8 mouse cellular contexts compared by ENCODE assay signal in genomic region chr8:9975898-9976611, GRCm38 (mm10). TPM values are rescaled to one million over a fixed set of nuclear protein-coding genes. Genes with fewer than 3 reads are reported as not detected.
A peak's percentile ranks its signal among the peaks of the same experiment; 100 is the strongest.
DNase-seq lines count a peak whose midpoint lies in the region; ATAC-seq lines count a peak whose summit lies in the region.

No protein-coding gene starts in this region.

- WGBS in hindbrain, embryonic 12.5 days: under 1% methylated on average over 47 of the region's 47 CpGs

- H3K27ac ChIP-seq in hindbrain, embryonic 12.5 days: peak overlapping the region; percentile 72

- peak overlapping the region; percentile 74 for H3K4me3 ChIP-seq in hindbrain, embryonic 12.5 days

- H3K27me3 ChIP-seq in hindbrain, embryonic 12.5 days: no peaks in the 10 kb centered on the region

- H3K4me1 ChIP-seq in hindbrain, embryonic 12.5 days: peaks cover 33% of the 10 kb centered on the region

- peak overlapping the region; percentile 67 for H3K4me2 ChIP-seq in hindbrain, embryonic 12.5 days (replicated peaks)

- peak; percentile 96 for ATAC-seq in hindbrain, embryonic 12.5 days (ENCODE audit: low FRiP score)

- H3K9me3 ChIP-seq in hindbrain, embryonic 12.5 days (replicated peaks): no peaks in the 10 kb centered on the region

- H3K9ac ChIP-seq in hindbrain, embryonic 12.5 days: peak overlapping the region; percentile 73

- DNase-seq in NIH3T3 (ENCODE audit: low read depth): peak; percentile 99
- DNase-seq in cerebellum, postnatal 10 days: peak; percentile 97 to 99
- peak; percentile 98 for DNase-seq in frontal cortex, postnatal 10 days (ENCODE audit: low spot score in 2 of 2)
- DNase-seq in layer of hippocampus, postnatal 14 days (ENCODE audit: low spot score in 2 of 2): peak; percentile 98 to 99
- DNase-seq in lung, postnatal 14 days: peak; percentile 98
- peak; percentile 96 for DNase-seq in retina, adult 2 months (ENCODE audit: low read depth, low spot score)
- DNase-seq in thymus, postnatal 36 days: peak; percentile 98 to 100

- H3K36me3 ChIP-seq in hindbrain, embryonic 12.5 days: peaks cover 25% of the 10 kb centered on the region

RNA-seq across cellular contexts. Expression of gene Lig4, which starts 1.4 kb away (rescaled TPM):
- polyA plus RNA-seq in hindbrain, embryonic 12.5 days (2016; fragmentation: Nextera tagmentation; extraction: Ambion mirVana): 9.7 and 11.3 TPM in 2 replicates
- 10 to 100 TPM; 10.8 to 10.9 TPM for total RNA-seq in layer of hippocampus, postnatal 14 days (2021)

RNA-seq across cellular contexts. Expression of gene Abhd13, which starts 1.5 kb away (rescaled TPM):
- polyA plus RNA-seq in hindbrain, embryonic 12.5 days (2016; fragmentation: Nextera tagmentation; extraction: Ambion mirVana): 19.2 and 21.3 TPM in 2 replicates
- total RNA-seq in layer of hippocampus, postnatal 14 days (2021): 10 to 100 TPM; 28.4 to 31.7 TPM

RNA-seq across cellular contexts. Expression of gene Tnfsf13b, which starts 30.2 kb away (rescaled TPM):
- 0.08 and 0.09 TPM in 2 replicates for polyA plus RNA-seq in hindbrain, embryonic 12.5 days (2016; fragmentation: Nextera tagmentation; extraction: Ambion mirVana)
- total RNA-seq in layer of hippocampus, postnatal 14 days (2021): 1 to 10 TPM; 2.5 to 4.2 TPM

Comparison
In these comparisons a context has a peak if more than half of its experiments do, and no peak if none do; other contexts are left out.
1. Peak in every context shown above with its lines: DNase-seq, ATAC-seq, H3K4me3 ChIP-seq and H3K27ac ChIP-seq.